Mouse (Mus musculus): ENCODE data around the gene Dnajb3. TPM values are rescaled to one million over a fixed set of nuclear protein-coding genes. Genes with fewer than 3 reads are reported as not detected.
A peak's percentile ranks its signal among the peaks of the same experiment; 100 is the strongest.

Gene Dnajb3
- not detected in 2 replicates for polyA plus RNA-seq (2012; ENCODE audit: insufficient read depth, insufficient read length, low replicate concordance, missing spikeins)

GRCm38 (mm10) chr1:88205294-88205922 is at the start of gene Dnajb3:
Gene Dnajb3, minus strand, starts transcription at chr1:88205782.
- peaks cover 11% of the 10 kb centered on the region for H3K4me1 ChIP-seq (ENCODE audit: control insufficient read depth, insufficient read depth, low read length)
- TF ChIP-seq CTCF (IDR thresholded peaks at IDR 0.05; ENCODE audit: insufficient read depth, low read depth, low read length) (no peak), POLR2A (IDR thresholded peaks at IDR 0.05; ENCODE audit: insufficient read depth, low read depth, low read length) (peak; percentile 32; the same call in 1 of the 2 replicates)
- WGBS, result 7% methylated on average over 62 of the region's 62 CpGs
- H3K27ac ChIP-seq (ENCODE audit: insufficient read depth, low read depth, low read length), result no peak within 1 kb of the TSS
- peak within 1 kb of the TSS; percentile 69 for H3K4me3 ChIP-seq (ENCODE audit: insufficient read depth, low read depth, low read length)

- 91% methylated on average over 12 of the region's 12 CpGs for WGBS
- H3K27ac ChIP-seq (ENCODE audit: insufficient read depth, low read depth, low read length), result no peak overlapping the region
- H3K4me1 ChIP-seq (ENCODE audit: control insufficient read depth, insufficient read depth, low read length), result peaks cover 3% of the 10 kb centered on the region; the same call in 1 of the 2 replicates
- TF ChIP-seq POLR2A (IDR thresholded peaks at IDR 0.05; ENCODE audit: insufficient read depth, low read depth, low read length) (no peak), CTCF (IDR thresholded peaks at IDR 0.05; ENCODE audit: insufficient read depth, low read depth, low read length) (no peak)
- H3K4me3 ChIP-seq (ENCODE audit: insufficient read depth, low read depth, low read length), result no peak overlapping the region
Measured at GRCm38 (mm10) chr1:88254793-88255465, 49.3 kb upstream of the Dnajb3 start.

- no peak for TF ChIP-seq CTCF (IDR thresholded peaks at IDR 0.05; ENCODE audit: insufficient read depth, low read depth, low read length)
- no peak for TF ChIP-seq POLR2A (IDR thresholded peaks at IDR 0.05; ENCODE audit: insufficient read depth, low read depth, low read length)
- WGBS, result 74% methylated on average over 6 of the region's 6 CpGs
- Histone ChIP-seq H3K4me3 (ENCODE audit: insufficient read depth, low read depth, low read length) (no peak overlapping the region), H3K27ac (ENCODE audit: insufficient read depth, low read depth, low read length) (no peak overlapping the region), H3K4me1 (ENCODE audit: control insufficient read depth, insufficient read depth, low read length) (no peaks in the 10 kb centered on the region)
Measured at GRCm38 (mm10) chr1:88253540-88253939, 48.0 kb upstream of the Dnajb3 start.

GRCm38 (mm10) chr1:88253106-88253505 is 47.5 kb upstream of the Dnajb3 start:
- no peak for TF ChIP-seq POLR2A (IDR thresholded peaks at IDR 0.05; ENCODE audit: insufficient read depth, low read depth, low read length)
- H3K4me3 ChIP-seq (ENCODE audit: insufficient read depth, low read depth, low read length), result no peak overlapping the region
- H3K27ac ChIP-seq (ENCODE audit: insufficient read depth, low read depth, low read length), result no peak overlapping the region
- WGBS, result 75% methylated on average over 8 of the region's 8 CpGs
- H3K4me1 ChIP-seq (ENCODE audit: control insufficient read depth, insufficient read depth, low read length), result no peaks in the 10 kb centered on the region

- no peaks in the 10 kb centered on the region for H3K4me1 ChIP-seq (ENCODE audit: control insufficient read depth, insufficient read depth, low read length)
Measured at GRCm38 (mm10) chr1:88250023-88250422, 44.4 kb upstream of the Dnajb3 start.

GRCm38 (mm10) chr1:88249596-88249995 is 44.0 kb upstream of the Dnajb3 start:
- WGBS, result 76% methylated on average over 7 of the region's 7 CpGs
- no peaks in the 10 kb centered on the region for H3K4me1 ChIP-seq (ENCODE audit: control insufficient read depth, insufficient read depth, low read length)
- TF ChIP-seq POLR2A (IDR thresholded peaks at IDR 0.05; ENCODE audit: insufficient read depth, low read depth, low read length), result no peak
- H3K4me3 ChIP-seq (ENCODE audit: insufficient read depth, low read depth, low read length), result no peak overlapping the region
- H3K27ac ChIP-seq (ENCODE audit: insufficient read depth, low read depth, low read length), result no peak overlapping the region

More at GRCm38 (mm10) chr1:88250023-88250422, 44.4 kb upstream of the Dnajb3 start:
- no peak overlapping the region for H3K4me3 ChIP-seq (ENCODE audit: insufficient read depth, low read depth, low read length)
- no peak overlapping the region for H3K27ac ChIP-seq (ENCODE audit: insufficient read depth, low read depth, low read length)
- 83% methylated on average over 5 of the region's 5 CpGs for WGBS
- TF ChIP-seq POLR2A (IDR thresholded peaks at IDR 0.05; ENCODE audit: insufficient read depth, low read depth, low read length) (no peak), CTCF (IDR thresholded peaks at IDR 0.05; ENCODE audit: insufficient read depth, low read depth, low read length) (no peak)

- WGBS, result 67% methylated on average over 4 of the region's 4 CpGs
- Histone ChIP-seq H3K4me1 (ENCODE audit: control insufficient read depth, insufficient read depth, low read length) (no peaks in the 10 kb centered on the region), H3K27ac (ENCODE audit: insufficient read depth, low read depth, low read length) (no peak overlapping the region), H3K4me3 (ENCODE audit: insufficient read depth, low read depth, low read length) (no peak overlapping the region)
- TF ChIP-seq CTCF (IDR thresholded peaks at IDR 0.05; ENCODE audit: insufficient read depth, low read depth, low read length) (no peak), POLR2A (IDR thresholded peaks at IDR 0.05; ENCODE audit: insufficient read depth, low read depth, low read length) (no peak)
Measured at GRCm38 (mm10) chr1:88248658-88249057, 43.1 kb upstream of the Dnajb3 start.

GRCm38 (mm10) chr1:88247660-88248059 is 42.1 kb upstream of the Dnajb3 start:
- TF ChIP-seq CTCF (IDR thresholded peaks at IDR 0.05; ENCODE audit: insufficient read depth, low read depth, low read length) (no peak), POLR2A (IDR thresholded peaks at IDR 0.05; ENCODE audit: insufficient read depth, low read depth, low read length) (no peak)
- WGBS, result 42% methylated on average over 2 of the region's 2 CpGs
- no peaks in the 10 kb centered on the region for H3K4me1 ChIP-seq (ENCODE audit: control insufficient read depth, insufficient read depth, low read length)
- no peak overlapping the region for H3K27ac ChIP-seq (ENCODE audit: insufficient read depth, low read depth, low read length)
- no peak overlapping the region for H3K4me3 ChIP-seq (ENCODE audit: insufficient read depth, low read depth, low read length)

GRCm38 (mm10) chr1:88246386-88246785 is 40.8 kb upstream of the Dnajb3 start:
- TF ChIP-seq POLR2A (IDR thresholded peaks at IDR 0.05; ENCODE audit: insufficient read depth, low read depth, low read length), result no peak
- TF ChIP-seq CTCF (IDR thresholded peaks at IDR 0.05; ENCODE audit: insufficient read depth, low read depth, low read length), result no peak
- H3K4me1 ChIP-seq (ENCODE audit: control insufficient read depth, insufficient read depth, low read length), result no peaks in the 10 kb centered on the region
- H3K27ac ChIP-seq (ENCODE audit: insufficient read depth, low read depth, low read length), result no peak overlapping the region
- no peak overlapping the region for H3K4me3 ChIP-seq (ENCODE audit: insufficient read depth, low read depth, low read length)
- WGBS, result 49% methylated on average over 6 of the region's 6 CpGs
